Mouse (Mus musculus) left cerebral cortex, postnatal 36 days (tissue): ENCODE data around the gene Clip1. TPM values are rescaled to one million over a fixed set of nuclear protein-coding genes. Genes with fewer than 3 reads are reported as not detected.
A peak's percentile ranks its signal among the peaks of the same experiment; 100 is the strongest.

Source experiments
- DNase-seq, 2 experiments: peaks; one replicate each; pipeline ENCODE4 v3.0.0; 2021 to 2022; ENCODE audit warnings: low spot score in 2 of 2, mixed read lengths in 1 of 2
- intact Hi-C: fragments of 180-260 bp; cut with DNase I; formaldehyde crosslinking; loops from one replicate; pipeline ENCODE4 v1.15.1; 2025
- total RNA-seq, 2 experiments: library from RNA; stranded (reverse); gene quantifications; 2 replicates each; pipeline ENCODE4 v1.2.3; 2021

Gene Clip1
- total RNA-seq, 2 experiments from 2014 or later = 117 to 144 TPM

DNA sequence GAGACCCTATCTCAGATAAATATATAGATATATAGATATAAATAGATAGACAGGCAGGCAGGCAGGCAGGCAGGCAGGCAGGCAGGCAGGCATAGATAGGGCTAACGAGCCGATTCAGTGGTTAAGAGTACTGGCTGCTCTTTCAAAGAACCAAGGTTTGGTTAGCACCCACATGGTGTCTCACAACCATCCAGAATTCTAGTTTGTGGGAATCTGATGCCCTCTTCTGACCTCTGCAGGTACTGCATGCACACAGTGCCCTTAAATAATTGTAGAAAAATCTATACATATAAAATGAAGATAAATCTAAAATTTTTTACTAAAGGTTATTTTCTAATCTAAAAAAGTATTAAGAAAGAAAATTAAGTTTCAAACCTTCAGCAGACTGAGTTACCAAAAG is 65.9 kb downstream of the Clip1 start:
- intact Hi-C loops = loop anchor here (5.0 kb wide), 1 partner anchor 36 kb away; no protein-coding TSS in a partner anchor
- no peak for DNase-seq

DNA sequence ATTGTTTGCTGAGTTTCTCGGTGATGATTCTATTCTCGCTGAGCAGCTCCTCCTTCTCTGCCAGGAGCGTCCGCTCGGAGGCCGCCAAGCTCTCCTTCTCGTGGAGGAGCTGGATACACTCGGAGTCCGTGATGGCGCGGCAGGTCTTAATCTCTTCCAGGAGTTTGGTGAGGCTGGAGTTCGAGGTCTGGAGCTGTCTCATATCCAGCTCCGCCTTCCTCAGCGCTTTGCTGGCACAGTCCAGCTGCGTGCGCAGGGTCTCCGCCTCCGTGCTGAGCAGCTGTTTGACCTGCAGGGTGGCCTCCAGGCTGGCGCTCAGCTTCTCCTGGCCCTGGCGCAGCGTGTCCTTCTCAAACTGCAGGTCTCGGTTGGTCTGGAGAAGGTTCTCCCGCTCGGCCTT is 70.2 kb downstream of the Clip1 start:
- no peak for DNase-seq
- intact Hi-C loops = loop anchor here (5.0 kb wide), 2 partner anchors 87 to 172 kb away; partner anchors contain the start of gene Gm49027

DNA sequence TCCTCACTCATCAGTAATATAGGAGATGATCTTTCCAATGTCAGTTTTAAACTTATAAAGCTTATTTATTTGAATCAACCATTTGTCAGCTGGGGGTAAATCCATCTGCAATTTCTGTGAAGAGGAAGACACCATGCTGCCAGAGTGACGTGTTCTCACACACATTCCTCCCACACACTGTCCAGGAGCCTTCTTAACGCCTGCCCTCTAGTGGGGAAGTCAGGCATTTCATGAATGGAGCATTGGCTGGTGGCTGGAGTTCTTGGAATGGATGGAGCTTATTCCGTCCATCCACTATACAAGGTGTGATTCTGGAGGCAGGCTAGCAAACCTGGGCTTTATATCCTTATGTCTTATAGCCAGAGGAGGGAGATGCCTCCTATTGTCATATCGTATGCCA is 74.6 kb downstream of the Clip1 start:
- intact Hi-C loops = loop anchor here (5.0 kb wide), 3 partner anchors 38 to 168 kb away; partner anchors contain the start of genes Gm49027 and Vps33a
- peak; percentile 85 to 86 for DNase-seq

DNA sequence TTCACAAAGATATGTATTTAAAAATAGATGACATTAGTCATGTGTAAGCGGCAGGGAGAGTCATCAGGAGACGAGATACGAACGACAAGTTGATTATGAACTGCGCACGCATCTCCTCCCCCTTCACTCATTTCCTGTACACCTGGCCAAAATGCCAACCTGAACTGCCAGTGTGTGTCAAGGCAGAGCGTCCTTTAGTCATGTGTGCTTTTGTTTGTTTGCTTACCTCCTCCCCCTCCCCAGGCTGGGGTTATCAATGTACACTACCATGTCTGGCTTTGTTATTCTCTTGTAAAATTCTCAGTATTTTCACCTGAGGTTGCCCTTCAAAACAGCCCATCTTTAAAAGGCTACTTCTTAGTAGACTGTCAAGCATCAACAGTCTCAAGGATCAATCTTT is 75.0 kb downstream of the Clip1 start:
- no peak for DNase-seq
- intact Hi-C loops = loop anchor here (5.0 kb wide), 1 partner anchor 37 kb away; the partner anchor contains the start of gene Vps33a

DNA sequence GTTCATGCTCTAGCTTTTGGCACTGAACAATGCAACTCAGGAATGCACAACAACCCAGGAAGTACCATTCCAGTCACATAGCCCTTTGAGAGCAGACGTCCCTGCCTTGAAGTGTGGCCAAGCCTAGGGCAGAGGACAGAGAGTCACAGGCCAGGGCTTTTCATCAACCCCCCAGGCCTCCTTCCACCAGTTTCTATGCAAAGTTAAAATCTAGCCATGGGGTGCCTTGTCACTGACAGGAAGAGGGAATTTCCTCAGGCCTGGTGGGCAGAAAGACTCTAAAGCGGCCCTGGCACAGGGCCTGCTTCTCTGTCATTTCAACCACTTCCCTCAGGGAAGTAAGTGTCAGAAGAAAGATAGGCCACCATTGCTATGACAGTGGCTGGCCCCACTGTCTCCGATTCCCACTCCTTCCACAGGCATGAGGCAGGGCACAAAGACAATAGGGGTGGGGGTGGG is 77.2 kb downstream of the Clip1 start:
- no peak for DNase-seq
- intact Hi-C loops = loop anchor here (5.0 kb wide), 1 partner anchor 35 kb away; the partner anchor contains the start of gene Vps33a

DNA sequence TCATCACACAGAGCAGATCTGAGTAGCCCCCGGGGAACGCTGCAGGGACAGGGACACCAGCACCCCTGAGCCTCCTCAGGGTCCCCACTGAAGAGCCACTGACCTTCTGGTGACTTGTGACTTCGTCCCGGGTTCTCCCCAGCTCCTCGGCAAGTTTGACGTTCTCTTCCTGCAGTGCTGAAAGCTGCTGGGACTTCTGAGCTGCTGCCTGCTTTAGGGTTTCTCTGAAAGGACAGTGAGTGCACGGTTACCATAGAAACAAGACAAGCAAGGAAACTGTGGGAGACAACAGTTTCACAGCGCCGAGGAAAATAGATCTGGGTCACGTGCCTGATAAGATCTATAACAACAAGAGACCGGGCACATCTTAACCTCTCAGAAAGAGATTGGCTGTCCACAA is 80.9 kb downstream of the Clip1 start:
- intact Hi-C loops = loop anchor here (1.0 kb wide), 1 partner anchor 9 kb away; no protein-coding TSS in a partner anchor
- DNase-seq = peak; percentile 65 to 72

DNA sequence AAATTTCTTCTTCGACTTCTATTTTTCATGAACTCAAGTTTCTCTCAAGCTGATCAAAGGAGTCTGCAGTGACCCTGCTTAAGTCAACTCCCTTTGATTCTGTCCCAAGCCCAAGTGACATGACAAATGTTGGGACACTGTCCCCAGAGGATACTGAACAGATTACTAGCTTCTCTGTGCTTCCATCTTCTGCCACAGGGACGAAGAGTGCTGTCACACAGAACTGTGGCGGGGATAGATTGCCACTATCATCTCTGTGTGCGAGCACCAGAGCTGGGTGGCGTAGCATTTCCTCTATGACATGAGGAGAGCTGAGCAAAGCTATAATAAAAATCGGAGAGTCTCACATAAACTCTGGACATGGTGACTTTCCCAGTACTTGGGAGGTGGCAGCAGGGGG is 82.2 kb downstream of the Clip1 start:
- intact Hi-C loops = no loop called here
- no peak for DNase-seq

DNA sequence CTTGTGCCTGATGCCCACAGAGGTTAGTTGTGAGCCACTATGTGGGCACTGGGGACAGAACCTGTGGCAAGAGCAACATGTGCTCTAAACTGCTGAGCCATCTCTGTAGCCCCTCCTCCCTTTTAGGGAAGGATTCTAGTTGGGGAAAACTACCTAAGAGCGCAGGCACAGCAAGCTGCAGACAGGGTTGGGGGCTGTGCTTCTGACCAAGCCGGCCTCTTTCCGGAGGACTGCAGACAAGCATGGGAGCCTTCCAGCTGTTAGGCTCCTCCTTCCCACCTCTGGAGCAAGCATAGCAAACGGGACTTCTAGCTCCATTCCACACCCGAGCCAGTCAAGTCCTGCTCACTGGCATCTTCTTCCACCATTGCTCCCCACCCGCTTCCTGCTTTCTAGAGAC is 85.1 kb downstream of the Clip1 start:
- no peak for DNase-seq

DNA sequence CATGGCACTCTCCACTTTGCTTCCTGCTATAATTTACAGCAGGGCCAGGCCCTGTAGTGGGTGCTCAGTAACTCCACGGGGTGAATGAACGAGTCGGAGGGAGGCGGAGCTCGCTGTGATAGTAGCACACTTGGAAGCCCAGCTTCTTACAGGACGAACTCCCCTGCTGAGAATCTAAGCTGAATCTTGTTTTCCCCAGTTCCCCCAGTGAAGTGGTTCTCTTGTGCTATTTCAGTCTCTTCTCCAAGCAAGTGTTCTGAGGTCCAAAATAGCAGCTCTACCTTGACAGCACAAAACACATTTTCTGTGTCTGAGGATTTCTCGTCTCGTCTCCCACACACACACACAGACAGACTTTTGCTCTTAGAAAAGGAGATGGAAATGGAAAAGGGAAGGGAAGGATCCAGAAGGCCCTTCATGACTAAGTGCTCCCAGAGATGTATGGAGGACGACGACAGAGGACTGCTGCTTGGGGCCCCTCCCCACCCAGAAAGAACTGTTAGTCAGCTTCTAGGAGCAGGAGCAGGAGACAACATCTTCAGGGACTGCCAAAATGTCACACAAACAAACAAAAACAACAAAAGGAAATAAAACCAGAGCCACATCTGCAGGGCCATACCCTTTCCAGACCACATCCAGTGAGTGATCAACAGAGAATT is 90.7 kb downstream of the Clip1 start:
- peak; percentile 37 to 59 for DNase-seq
- intact Hi-C loops = loop anchor here (1.0 kb wide), 1 partner anchor 10 kb away; no protein-coding TSS in a partner anchor

More for the DNA sequence above, 85.1 kb downstream of the Clip1 start:
- intact Hi-C loops = no loop called here

DNA sequence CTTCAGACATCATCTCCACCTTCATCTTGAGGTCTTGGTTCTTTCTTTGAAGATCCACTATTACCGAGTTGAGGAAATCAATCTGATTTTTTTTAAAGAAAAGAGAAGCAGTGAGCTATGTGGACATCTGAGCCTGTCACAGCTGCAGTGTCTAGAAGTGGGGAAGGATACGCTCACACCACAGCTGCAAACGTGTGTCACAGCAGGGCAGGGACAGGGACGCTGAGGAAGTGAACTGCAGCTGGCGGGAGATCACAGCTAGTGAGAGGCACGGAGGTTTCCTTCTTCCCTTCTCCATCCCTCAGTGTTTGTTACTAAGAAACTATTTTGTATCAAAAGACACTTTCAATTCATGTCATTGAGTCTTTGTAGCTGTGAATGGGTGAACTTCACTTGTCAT is 104.4 kb downstream of the Clip1 start:
- intact Hi-C loops = loop anchor here (5.0 kb wide), 1 partner anchor 37 kb away; no protein-coding TSS in a partner anchor

DNA sequence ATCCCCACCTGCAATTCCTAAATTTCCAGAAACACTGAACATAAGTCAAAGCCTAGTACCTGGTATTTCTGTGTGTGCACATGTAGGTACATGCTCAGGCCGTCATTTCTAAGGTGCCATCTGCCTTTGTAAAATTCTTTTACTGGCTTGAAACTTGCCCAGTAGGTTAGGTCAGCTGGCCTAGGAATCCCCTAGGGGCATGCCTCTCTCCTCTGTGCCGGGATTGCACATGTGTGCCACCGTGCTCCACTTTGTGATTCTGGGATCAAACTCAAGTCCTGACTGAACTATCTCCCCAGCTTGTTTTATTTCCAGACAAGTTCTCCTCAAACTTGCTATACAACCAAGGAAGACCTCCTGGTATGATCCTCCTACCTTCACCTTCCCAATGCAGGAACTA is 107.7 kb downstream of the Clip1 start:
- no peak for DNase-seq
- intact Hi-C loops = no loop called here

More for the DNA sequence above, 104.4 kb downstream of the Clip1 start:
- DNase-seq = no peak

DNA sequence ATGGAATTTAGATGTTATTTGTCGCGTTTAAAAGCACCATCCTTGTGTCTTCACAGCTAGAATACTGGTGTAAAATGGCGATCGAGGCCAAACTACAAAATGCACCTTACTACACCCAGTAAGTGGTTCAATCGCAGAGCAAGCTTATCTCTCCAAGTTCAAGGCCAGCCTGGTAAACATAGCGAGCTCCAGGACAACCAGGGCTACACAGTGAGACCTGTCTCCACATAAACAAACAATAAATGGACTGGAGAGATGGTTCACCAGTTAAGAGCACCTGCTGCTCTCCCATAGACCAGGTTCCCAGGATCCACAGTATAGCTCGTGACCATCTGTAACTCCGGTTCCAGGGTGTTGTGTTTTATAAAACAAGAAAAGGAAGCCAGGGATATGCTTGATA is 111.1 kb downstream of the Clip1 start:
- intact Hi-C loops = loop anchor here (5.0 kb wide), 1 partner anchor 34 kb away; no protein-coding TSS in a partner anchor
- DNase-seq = no peak

DNA sequence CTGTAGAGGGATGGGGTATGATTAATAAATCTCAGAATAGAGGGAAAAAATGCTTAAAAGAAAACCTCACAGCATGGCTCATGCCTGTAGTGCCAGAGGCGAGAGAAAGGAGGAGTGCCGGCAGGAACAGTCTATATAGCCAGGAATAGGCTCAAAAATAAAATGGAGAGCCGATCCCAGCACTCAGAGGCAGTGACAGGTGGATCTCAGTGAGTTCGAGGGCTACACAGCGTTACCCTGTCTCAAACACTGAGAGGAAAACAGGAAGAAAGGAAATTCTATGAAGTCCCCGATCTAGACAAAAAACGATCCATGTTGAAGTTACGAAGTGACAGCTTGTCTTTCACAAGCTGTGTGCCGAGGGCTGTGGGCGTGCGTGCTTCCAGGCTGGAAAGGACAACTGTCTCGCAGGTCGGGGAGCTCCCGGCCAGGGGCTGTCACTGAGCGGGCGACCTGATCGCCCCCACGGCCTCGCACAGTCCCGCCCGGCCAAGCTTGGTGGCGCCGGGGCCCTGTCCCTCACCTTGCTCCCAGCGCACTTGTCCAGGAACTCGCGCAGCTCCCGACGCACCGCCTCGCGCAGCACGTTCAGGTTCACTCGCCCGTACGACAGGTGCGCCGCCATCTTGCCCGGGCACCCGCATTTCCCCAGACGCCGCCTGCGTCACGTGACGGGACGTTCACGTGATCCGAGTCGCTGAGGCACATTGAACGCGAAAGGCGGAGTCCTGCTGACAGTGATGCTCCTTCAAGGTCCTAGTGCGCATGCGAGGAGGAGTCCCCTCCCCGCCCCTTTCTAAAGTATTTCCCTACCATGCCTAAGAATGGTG is 111.8 kb downstream of the Clip1 start, which contains the start of gene Vps33a:
TSS of gene Vps33a (minus strand) at position 682 of the 830 bp plus-strand sequence.
- peak; percentile 96 to 97 for DNase-seq
- intact Hi-C loops = loop anchor here (5.0 kb wide), 1 partner anchor 35 kb away; no protein-coding TSS in a partner anchor

DNA sequence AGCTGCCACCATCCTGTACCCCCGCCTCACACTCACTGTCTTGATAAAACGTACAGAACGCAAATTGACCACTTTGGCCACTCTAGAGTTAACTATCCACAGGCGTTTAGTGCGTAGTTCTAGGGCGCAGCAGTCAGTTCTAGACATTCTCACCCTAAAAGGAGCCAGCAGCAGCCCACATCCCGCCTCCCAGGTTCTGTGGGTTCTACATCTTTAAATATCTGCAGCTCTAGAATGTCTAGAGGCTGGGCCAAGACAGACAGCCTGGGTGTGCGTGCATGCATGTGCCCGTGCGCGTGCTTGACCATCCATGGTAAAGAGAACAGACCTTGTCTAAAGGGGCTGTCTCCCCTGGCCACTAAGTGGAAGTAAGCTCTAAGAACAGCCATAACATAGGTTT is 123.3 kb downstream of the Clip1 start:
- DNase-seq = peak in 1 of 2 experiments; percentile 50
- intact Hi-C loops = no loop called here

DNA sequence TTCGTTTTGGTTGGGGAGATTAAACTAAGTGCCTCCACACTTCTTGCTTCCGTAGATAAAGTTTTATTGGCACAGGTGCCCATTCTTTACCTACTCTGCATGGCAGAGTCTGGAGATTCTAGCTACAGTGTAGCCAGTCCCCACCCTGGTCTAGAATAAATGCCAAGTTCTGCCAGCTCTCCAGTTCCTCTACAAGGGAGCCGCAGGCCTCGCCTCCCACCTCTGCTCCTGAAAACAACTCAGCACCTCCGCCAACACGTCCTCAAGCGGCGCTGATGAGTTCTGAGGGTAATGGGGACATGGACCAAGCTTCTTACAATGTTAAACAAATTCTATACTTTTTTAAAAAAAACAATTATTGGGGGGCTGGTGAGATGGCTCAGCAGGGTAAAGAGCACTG is 124.8 kb downstream of the Clip1 start:
- no peak for DNase-seq
- intact Hi-C loops = no loop called here

DNA sequence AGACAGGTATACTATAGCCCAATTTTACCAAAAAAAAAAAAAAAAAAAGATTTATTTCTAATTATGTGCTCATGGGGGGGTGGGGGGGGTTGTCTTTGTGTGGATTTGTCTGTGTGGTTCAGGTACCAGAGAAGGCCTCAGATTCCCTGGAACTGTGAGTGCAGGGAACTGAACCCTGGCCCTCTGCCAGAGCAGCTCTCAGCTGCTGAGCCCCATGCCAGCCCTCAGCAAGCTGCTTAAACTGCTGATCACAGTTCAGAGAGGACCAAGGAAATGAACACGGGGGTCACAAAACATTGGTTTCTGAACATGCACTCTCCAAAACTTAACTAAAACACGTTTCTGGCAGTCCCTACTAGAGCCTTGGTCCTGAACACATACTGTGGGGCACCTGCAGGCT is 128.0 kb downstream of the Clip1 start:
- DNase-seq = no peak
- intact Hi-C loops = no loop called here

DNA sequence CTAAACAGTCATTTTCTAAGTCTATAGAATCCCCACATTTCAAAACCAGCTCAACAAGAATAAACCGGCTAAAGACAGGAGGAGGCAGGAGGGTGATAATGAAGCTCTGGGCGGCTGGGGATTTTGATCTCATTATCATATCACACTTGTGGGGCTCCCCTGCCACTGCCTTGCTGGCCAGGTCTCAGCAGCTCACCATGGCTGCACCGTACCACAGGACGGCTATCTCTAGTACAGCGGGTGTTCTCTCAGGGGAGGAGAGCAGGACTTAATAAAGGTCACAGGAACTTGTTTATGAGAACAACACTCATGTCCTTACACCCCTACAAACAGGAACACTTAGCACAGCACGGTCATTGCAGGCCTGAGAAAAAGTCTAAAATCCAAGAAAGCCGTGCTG is 128.7 kb downstream of the Clip1 start:
- intact Hi-C loops = no loop called here
- no peak for DNase-seq

DNA sequence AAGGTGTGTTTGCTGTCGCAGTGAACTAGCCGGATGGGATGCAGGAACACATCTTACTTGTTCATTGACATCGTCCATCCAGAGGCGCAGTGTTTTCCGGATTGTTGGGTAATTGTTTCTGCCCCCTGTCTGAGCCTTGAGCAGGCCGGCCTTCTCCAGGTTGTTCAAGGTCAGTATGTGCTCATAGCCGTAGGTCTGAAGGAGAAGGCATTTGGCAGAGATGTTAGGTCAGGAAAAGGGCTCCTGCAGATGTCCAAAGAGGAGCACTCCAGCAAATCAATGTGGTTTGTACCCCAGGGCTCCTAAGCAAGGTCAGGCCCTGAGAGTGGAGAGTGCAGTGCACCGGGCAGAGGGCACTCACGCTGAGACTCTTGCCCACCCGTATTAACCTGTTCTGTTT is 150.6 kb downstream of the Clip1 start:
- intact Hi-C loops = no loop called here
- no peak for DNase-seq

DNA sequence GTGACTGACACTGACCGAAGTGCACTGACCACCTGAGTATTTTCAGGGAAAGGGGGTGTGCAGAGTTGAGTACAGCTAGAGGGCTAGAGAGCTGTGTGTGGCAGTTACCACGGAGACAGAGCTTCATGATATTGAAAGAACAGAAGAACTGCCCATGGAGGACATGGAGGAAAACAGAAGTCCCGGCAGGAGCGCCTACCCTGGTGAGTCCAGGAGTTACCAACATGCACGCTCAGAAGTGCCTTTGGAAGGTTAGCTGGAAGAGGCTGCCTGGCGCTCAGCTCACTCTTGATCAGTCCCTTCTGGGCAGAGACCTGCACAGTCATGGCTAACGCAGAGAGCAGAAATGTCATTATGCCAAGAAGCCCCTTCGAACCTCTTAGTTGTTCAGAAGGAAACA is 154.4 kb downstream of the Clip1 start:
- intact Hi-C loops = no loop called here
- peak in 1 of 2 experiments; percentile 2 for DNase-seq

DNA sequence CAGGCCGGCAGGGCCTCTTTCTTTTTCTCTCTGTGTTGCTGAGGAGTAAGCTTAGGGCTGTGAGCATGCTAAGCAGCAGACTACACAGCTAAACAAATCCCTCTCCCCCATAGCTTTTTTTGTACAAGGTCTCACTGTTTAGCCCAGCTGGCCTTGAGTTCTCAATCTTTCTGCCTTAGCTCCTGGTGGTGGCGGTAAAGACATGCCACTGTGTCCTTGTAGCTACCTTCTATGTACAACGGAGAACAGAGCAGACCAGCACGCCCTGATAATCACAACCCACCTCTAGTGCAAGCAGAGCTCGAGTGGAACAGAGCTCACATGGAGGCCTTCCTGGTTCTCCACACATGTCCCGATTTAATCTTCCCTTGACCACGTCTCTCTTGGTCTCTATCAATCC is 155.8 kb downstream of the Clip1 start:
- no peak for DNase-seq
- intact Hi-C loops = loop anchor here (5.0 kb wide), 1 partner anchor 84 kb away; no protein-coding TSS in a partner anchor
